Mouse (Mus musculus): ENCODE data around the gene Tiam2.
"Not testable (repeated sequence)": the region's sequence is repeated elsewhere in the genome, so short reads cannot be mapped to it uniquely, and the experiment has no call there.

DNA sequence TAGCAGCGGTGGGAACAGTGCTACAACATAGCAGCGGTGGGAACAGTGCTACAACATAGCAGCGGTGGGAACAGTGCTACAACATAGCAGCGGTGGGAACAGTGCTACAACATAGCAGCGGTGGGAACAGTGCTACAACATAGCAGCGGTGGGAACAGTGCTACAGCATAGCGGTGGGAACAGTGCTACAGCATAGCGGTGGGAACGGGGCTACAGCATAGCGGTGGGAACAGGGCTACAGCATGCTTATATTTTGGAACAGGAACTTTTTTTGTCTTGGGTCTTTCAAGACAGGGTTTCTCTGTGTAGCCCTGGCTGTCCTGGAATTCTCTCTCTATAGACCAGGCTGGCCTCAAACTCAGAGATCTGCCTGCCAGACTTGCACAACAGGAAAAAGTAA is 26.8 kb downstream of the Tiam2 start:
- TF ChIP-seq CTCF (conservative IDR thresholded peaks at IDR 0.05; ENCODE audit: insufficient read depth, insufficient read length, low read depth, low read length); POLR2A (IDR thresholded peaks at IDR 0.05; ENCODE audit: low read depth, low read length): not testable (repeated sequence)

All from kidney, adult 2 months (tissue).